Mouse (Mus musculus): ENCODE data around the gene CN725425.

- TF ChIP-seq ZC3H11A (IDR thresholded peaks at IDR 0.05; ENCODE audit: low read depth, low read length) (no peak), ETS1 (conservative IDR thresholded peaks at IDR 0.05; ENCODE audit: low read depth, low read length) (no peak), CTCF (conservative IDR thresholded peaks at IDR 0.05 in 1 of 2, IDR thresholded peaks at IDR 0.05 in 1 of 2; ENCODE audit: low read depth in 2 of 2, low read length in 2 of 2) (no peak), CHD2 (IDR thresholded peaks at IDR 0.05; ENCODE audit: low read length) (no peak), GABPA (IDR thresholded peaks at IDR 0.05; ENCODE audit: insufficient replicate concordance, low read depth, low read length) (no peak), EP300 (IDR thresholded peaks at IDR 0.05; ENCODE audit: low read length) (no peak), USF2 (conservative IDR thresholded peaks at IDR 0.05; ENCODE audit: low read depth, low read length) (no peak), MAZ (IDR thresholded peaks at IDR 0.05; ENCODE audit: low read depth, low read length) (no peak), POLR2A (IDR thresholded peaks at IDR 0.05; ENCODE audit: low read depth, low read length) (no peak)
Observed at GRCm38 (mm10) chr15:91250815-91251214, 51.5 kb downstream of the CN725425 start.
